Mouse (Mus musculus) intestine, embryonic 16.5 days (tissue): ENCODE data around the gene Aldoart2. TPM values are rescaled to one million over a fixed set of nuclear protein-coding genes. Genes with fewer than 3 reads are reported as not detected.
"Not testable (repeated sequence)": the region's sequence is repeated elsewhere in the genome, so short reads cannot be mapped to it uniquely, and the experiment has no call there.

Experiments used
- ATAC-seq: fragments of 200-750 bp; cut with Nextera tagmentation; 2 replicates; pipeline ENCODE4 v1.8.0; 2017; ENCODE audit warnings: moderate TSS enrichment, moderate library complexity
- H3K27ac ChIP-seq: fragments of 300-500 bp; sonication (generic); 2 replicates; pipeline ENCODE4 v1.5.1; 2014; ENCODE audit warnings: mild to moderate bottlenecking, low read length
- H3K27me3 ChIP-seq: fragments of 300-500 bp; sonication (generic); replicated peaks from 2 replicates; pipeline ENCODE4 v1.6.1; 2014; ENCODE audit warnings: low read length, control low read depth, mixed read lengths; ENCODE audit not compliant: control insufficient read depth, insufficient read depth
- H3K36me3 ChIP-seq: fragments of 300-500 bp; sonication (generic); 2 replicates; pipeline ENCODE4 v1.6.1; 2014; ENCODE audit warnings: low read length, control low read depth; ENCODE audit not compliant: control insufficient read depth, insufficient read depth
- H3K4me1 ChIP-seq: fragments of 300-500 bp; sonication (generic); 2 replicates; pipeline ENCODE4 v1.6.1; 2014; ENCODE audit warnings: low read length, control low read depth, mixed read lengths; ENCODE audit not compliant: control insufficient read depth, insufficient read depth
- H3K4me2 ChIP-seq: fragments of 300-500 bp; sonication (generic); 2 replicates; pipeline ENCODE4 v1.6.1; 2014; ENCODE audit warnings: low read depth, low read length, control low read depth
- H3K4me3 ChIP-seq: fragments of 300-500 bp; sonication (generic); 2 replicates; pipeline ENCODE4 v1.5.1; 2014; ENCODE audit warnings: mild to moderate bottlenecking, low read length
- H3K9ac ChIP-seq: fragments of 300-500 bp; sonication (generic); 2 replicates; pipeline ENCODE4 v1.6.1; 2014; ENCODE audit warnings: low read depth, low read length
- H3K9me3 ChIP-seq: fragments of 300-500 bp; sonication (generic); 2 replicates; pipeline ENCODE4 v1.6.1; 2016; ENCODE audit warnings: low read length, control low read depth; ENCODE audit not compliant: control insufficient read depth
- WGBS: fragments of 180-500 bp; shearing (Covaris S2); extraction: QIAGEN DNeasy Blood & Tissue Kit; methylation state at CpG from one replicate; pipeline ENCODE4 v1.1.7; 2014; 5-methylcytosine and 5-hydroxymethylcytosine counted together
- polyA plus RNA-seq: library from polyadenylated mRNA; unstranded; fragments of >200 nt; fragmentation: Nextera tagmentation; extraction: Ambion mirVana; gene quantifications from 2 replicates; pipeline ENCODE4 v1.2.1, GENCODE M21; 2015

Gene Aldoart2
- not detected in 2 replicates for polyA plus RNA-seq

DNA sequence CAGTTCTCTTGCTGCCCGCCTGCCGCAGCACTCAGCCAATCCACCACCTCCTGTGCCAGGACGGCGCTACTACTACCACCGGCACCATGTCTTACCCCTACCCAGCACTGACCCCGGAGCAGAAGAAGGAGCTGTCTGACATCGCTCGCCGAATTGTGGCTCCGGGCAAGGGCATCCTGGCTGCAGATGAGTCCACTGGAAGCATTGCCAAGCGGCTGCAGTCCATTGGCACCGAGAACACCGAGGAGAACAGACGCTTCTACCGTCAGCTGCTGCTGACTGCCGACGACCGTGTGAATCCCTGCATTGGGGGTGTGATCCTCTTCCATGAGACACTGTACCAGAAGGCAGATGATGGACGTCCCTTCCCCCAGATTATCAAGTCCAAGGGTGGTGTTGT, at the start of gene Aldoart2:
Gene Aldoart2 (plus strand): TSS at position 34 of the 400 bp plus-strand sequence.
- no peaks in the 10 kb centered on the region for H3K4me1 ChIP-seq
- ATAC-seq: no peak
- no peak within 1 kb of the TSS for H3K4me3 ChIP-seq
- no peaks in the 10 kb centered on the region for H3K27me3 ChIP-seq
- H3K9ac ChIP-seq: no peak within 1 kb of the TSS
- H3K36me3 ChIP-seq: no peaks in the 10 kb centered on the region
- H3K4me2 ChIP-seq: no peak within 1 kb of the TSS
- H3K27ac ChIP-seq: no peak within 1 kb of the TSS
- WGBS: 95% methylated on average over 19 of the region's 19 CpGs
- H3K9me3 ChIP-seq: no peaks in the 10 kb centered on the region

GRCm38 (mm10) chr12:55518061-55518738, 46.8 kb upstream of the Aldoart2 start:
- Histone ChIP-seq H3K4me2 (no peak overlapping the region), H3K36me3 (no peaks in the 10 kb centered on the region), H3K4me3 (no peak overlapping the region), H3K4me1 (no peaks in the 10 kb centered on the region), H3K27ac (no peak overlapping the region), H3K9me3 (no peaks in the 10 kb centered on the region), H3K27me3 (no peaks in the 10 kb centered on the region), H3K9ac (no peak overlapping the region)
- ATAC-seq: no peak
- 48% methylated on average over 15 of the region's 15 CpGs for WGBS

DNA sequence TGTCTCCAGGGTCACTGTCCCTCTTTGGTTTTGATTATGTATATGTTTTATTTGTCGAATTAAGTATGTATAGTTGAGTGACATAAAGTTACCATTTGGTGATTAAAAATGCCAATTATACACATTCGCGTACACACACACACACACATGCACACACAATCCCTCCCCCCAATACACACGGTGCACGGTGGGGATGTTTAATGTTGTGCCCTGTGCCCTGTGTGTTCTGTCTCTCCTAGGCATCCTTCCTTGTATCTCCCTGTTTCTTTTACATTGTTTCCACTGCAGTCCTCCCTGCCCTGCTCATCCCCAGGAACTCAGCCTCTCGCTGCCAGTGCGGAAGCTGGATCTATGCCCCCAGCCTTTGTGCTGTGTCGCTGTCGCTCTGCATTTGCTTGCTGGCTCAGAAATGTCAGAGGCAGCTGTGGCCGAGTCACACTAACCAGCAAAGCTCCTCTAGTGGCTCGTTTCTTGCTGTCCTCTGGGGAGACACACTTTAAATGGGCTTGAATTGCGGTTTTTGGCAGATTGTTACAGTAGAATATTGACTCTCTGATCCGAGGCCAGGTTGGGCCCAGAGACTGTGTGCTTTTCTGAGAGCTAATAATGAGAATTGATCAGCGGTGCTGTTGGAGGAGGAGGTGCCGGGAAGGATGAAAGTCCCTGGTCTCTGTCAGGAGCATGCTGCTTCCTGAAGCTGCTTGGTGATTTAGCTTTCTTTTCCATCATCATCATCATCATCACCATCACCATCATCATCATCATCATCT, 37.9 kb upstream of the Aldoart2 start:
- H3K4me3 ChIP-seq: no peak overlapping the region
- H3K27me3 ChIP-seq: no peaks in the 10 kb centered on the region
- no peaks in the 10 kb centered on the region for H3K36me3 ChIP-seq
- no peak overlapping the region for H3K27ac ChIP-seq
- no peak overlapping the region for H3K4me2 ChIP-seq
- WGBS: 64% methylated on average over 15 of the region's 15 CpGs
- H3K4me1 ChIP-seq: no peaks in the 10 kb centered on the region
- ATAC-seq: no peak
- H3K9ac ChIP-seq: no peak overlapping the region
- H3K9me3 ChIP-seq: no peaks in the 10 kb centered on the region

DNA sequence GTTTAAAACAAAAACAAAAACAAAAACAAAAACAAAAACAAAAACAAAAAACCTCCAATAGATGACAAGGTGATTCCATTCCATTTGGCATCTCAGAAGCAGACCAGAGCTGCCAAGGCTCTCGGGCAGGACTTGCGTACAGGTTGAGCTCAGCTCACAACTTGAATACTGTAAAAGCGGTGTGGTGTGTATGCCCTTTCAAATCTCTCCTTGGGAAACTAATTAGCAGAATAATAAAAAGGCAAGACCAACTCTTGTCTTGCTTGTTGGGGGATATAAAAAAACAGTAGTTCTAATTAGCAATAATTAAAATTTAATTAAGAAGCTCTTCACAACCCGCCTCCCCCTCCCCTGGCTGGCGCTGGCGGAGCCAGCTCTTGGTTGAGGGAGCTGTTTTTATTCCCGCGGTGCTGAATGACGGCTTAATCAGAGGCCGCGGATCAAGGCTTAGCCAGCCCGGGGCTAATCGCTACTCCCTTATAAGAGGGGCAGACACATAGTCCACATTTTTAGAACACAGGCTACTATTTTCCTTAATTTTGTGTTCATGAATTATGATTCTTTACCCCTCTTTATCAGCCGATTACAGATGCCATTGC, 28.4 kb upstream of the Aldoart2 start:
- Histone ChIP-seq H3K27ac (no peak overlapping the region), H3K36me3 (no peaks in the 10 kb centered on the region), H3K9ac (no peak overlapping the region), H3K4me2 (no peak overlapping the region), H3K9me3 (no peaks in the 10 kb centered on the region), H3K27me3 (no peaks in the 10 kb centered on the region), H3K4me1 (no peaks in the 10 kb centered on the region), H3K4me3 (no peak overlapping the region)
- 8% methylated on average over 14 of the region's 14 CpGs for WGBS
- ATAC-seq: no peak

DNA sequence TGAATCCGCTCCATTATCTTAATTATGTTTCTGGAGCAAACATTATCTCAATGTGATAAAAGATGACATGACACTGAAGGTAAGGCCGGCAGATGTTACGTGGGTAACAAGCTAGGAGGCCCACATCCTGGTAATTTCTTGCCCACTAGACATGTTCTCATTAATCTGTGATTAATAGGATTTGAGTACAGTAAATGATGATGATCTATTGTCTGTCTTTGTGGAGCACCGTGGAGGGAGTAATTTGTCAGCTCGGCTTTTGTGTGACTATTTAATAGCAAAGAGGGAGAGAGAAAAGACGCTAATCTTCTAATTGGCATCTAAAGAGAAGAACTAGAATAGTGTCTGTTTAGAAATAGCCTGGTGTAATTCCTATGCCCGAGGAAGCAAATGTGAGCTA, 27.3 kb upstream of the Aldoart2 start:
- Histone ChIP-seq H3K9me3 (no peaks in the 10 kb centered on the region), H3K9ac (no peak overlapping the region)
- WGBS: 54% methylated on average over 7 of the region's 7 CpGs

DNA sequence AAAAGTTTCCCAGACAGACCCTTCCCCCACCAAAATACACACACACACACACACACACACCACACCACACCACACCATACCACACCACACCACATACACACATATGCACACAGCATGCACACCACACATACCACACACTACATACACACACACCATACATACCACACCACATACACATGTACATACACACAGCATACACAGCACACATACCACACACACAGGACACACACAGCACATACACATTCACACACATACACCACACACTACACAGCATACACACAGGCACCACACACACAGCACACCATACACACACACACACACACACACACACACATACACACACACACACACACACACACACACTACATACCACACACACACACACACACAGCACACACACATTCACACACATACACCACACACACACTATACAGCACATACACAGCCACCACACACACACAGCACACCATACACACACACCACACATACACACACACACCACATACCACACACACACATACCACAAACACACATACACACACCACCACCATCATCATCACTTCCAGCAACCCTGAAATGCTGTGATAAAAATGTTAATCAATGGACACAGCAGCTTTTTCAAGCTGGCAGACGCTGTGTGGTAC, 26.6 kb upstream of the Aldoart2 start:
- Histone ChIP-seq H3K4me1 (no peaks in the 10 kb centered on the region), H3K27ac (no peak overlapping the region), H3K4me2 (no peak overlapping the region), H3K4me3 (no peak overlapping the region), H3K36me3 (no peaks in the 10 kb centered on the region), H3K27me3 (no peaks in the 10 kb centered on the region), H3K9me3 (no peaks in the 10 kb centered on the region), H3K9ac (no peak overlapping the region)
- 89% methylated on average over 1 of the region's 1 CpGs for WGBS
- no peak; the same call in 1 of the 2 replicates for ATAC-seq

More for the DNA sequence above, 27.3 kb upstream of the Aldoart2 start:
- Histone ChIP-seq H3K27ac (no peak overlapping the region), H3K4me3 (no peak overlapping the region), H3K4me1 (no peaks in the 10 kb centered on the region), H3K27me3 (no peaks in the 10 kb centered on the region), H3K4me2 (no peak overlapping the region), H3K36me3 (no peaks in the 10 kb centered on the region)
- no peak for ATAC-seq

GRCm38 (mm10) chr12:55539157-55539556, 25.9 kb upstream of the Aldoart2 start:
- H3K9me3 ChIP-seq: no peaks in the 10 kb centered on the region

DNA sequence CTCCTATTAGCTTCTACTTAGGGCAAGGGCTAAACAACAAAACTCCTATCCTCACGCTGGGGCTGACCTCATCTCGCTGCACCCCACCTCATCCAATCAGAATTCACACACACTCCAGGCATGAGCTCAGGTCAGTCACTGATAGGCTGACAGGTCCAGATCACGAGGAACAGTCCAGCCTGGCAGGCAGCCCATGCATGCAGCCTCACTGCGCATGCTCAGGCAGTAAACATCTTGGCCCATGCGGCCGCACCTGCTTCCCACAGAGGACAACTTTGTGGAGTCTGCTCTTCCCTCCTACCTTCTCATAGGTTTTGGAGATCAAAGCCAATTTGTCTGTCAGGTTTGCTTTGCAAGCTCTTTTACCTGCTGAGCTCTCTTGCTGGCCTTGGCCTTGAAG, 10.1 kb upstream of the Aldoart2 start:
- not testable (repeated sequence) for H3K36me3 ChIP-seq, H3K4me3 ChIP-seq, H3K27me3 ChIP-seq, H3K4me1 ChIP-seq, H3K4me2 ChIP-seq, H3K9me3 ChIP-seq, ATAC-seq, H3K9ac ChIP-seq, H3K27ac ChIP-seq
- 78% methylated on average over 6 of the region's 6 CpGs for WGBS

More at GRCm38 (mm10) chr12:55539157-55539556, 25.9 kb upstream of the Aldoart2 start:
- no peak overlapping the region for H3K27ac ChIP-seq
- H3K4me1 ChIP-seq: no peaks in the 10 kb centered on the region
- no peaks in the 10 kb centered on the region for H3K36me3 ChIP-seq
- H3K9ac ChIP-seq: no peak overlapping the region
- 69% methylated on average over 8 of the region's 8 CpGs for WGBS
- H3K27me3 ChIP-seq: no peaks in the 10 kb centered on the region
- ATAC-seq: no peak
- H3K4me3 ChIP-seq: no peak overlapping the region
- H3K4me2 ChIP-seq: no peak overlapping the region

DNA sequence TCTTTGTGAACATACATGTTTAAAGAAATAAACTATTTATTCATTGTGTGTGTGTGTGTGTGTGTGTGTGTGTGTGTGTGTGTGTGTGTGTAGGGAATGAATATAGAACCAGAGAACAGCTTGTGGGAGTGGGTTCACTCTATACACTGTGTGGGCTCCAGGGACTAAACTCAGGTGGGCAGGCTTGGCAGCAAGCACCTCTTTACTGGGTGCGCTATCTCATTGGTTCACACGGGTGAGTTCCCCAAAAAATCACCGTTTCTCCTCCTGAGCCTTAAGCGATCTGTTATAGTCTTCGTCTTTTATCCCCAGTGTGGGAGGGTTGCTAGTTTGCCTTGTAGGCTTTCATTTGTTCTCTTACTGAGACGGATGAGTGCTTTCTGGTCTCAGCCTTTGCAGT, 7.2 kb upstream of the Aldoart2 start:
- no peaks in the 10 kb centered on the region for H3K4me1 ChIP-seq
- H3K36me3 ChIP-seq: no peaks in the 10 kb centered on the region
- H3K4me2 ChIP-seq: no peak overlapping the region
- 83% methylated on average over 6 of the region's 6 CpGs for WGBS
- no peak overlapping the region for H3K9ac ChIP-seq
- no peak overlapping the region for H3K27ac ChIP-seq
- no peak overlapping the region for H3K4me3 ChIP-seq
- H3K27me3 ChIP-seq: no peaks in the 10 kb centered on the region
- ATAC-seq: no peak
- no peaks in the 10 kb centered on the region for H3K9me3 ChIP-seq
